Mouse (Mus musculus) activated CD4-positive, CD25-positive, alpha-beta regulatory T cell, adult 4 months (primary cell): ENCODE measurements around the gene Tifa. TPM values are rescaled to one million over a fixed set of nuclear protein-coding genes. Genes with fewer than 3 reads are reported as not detected.
"Not testable (repeated sequence)": the region's sequence is repeated elsewhere in the genome, so short reads cannot be mapped to it uniquely, and the experiment has no call there.

Experiments
- ATAC-seq: one replicate; pipeline ENCODE4 v1.8.0; 2017
- polyA plus RNA-seq, 2 experiments: library from polyadenylated mRNA; unstranded; fragments of 100-300 nt; shearing (Covaris generic); gene quantifications; one replicate each; pipeline ENCODE4 v1.2.1; 2017

Tifa gene
- polyA plus RNA-seq: under 1 TPM in 1 of 2 experiments, not detected in 1; 0.42 TPM

- ATAC-seq: peak; percentile 26
Observed at GRCm38 (mm10) chr3:127789500-127790191, at the start of gene Tifa. TSS of gene Tifa (plus strand) at chr3:127789805.

DNA sequence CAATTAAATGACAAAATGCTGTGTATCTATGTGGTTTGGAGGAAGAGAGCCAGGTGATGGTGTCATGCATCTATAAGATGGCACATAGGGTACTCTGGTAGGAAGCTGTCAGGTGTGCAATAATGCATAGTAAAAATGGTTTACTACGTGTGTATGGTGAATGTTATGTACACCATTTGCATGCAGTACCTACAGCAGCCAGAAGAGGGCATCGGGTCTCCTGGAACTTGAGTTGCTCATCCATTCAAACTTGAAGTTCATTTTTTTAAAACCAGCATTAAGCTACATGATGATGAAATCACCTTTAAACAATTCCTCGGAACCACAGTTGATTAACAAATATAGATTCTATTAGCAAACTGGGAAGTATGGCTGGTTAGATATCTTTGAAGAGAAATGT, 48.1 kb upstream of the Tifa start:
- no peak for ATAC-seq

DNA sequence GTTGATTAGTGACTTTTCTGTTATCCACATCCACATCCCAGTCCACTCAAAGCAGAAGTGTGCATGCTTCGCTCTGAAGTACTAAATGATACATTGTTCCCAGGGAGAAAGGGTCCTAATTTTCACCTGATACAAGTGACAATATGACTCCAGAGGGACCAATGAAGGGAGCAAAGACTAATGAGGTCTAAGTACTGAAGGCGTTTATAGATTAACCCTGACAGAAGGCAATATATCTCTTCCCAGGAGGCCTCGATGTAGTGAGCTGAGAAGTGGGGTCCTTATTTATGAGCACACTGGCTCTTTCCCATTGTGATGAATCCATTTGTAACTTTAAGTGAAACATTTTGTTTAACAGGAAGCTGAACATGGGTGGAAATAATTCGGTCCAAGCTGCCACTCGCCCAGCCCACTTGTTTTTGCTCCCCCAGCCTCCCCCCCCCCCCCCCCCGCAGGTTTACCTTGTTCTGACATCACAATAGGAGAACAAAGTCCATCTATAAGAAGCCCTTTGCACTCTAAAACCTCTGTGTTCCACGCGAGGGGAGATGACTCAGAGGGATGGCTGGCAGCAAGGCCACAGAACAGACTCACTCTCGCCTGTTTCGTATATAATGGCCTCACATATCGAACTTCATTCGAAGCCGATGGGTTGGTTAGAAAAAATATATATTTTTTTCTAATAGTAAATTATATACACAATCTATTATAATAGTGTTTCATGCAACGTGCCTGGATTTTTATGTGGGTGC, 45.8 kb upstream of the Tifa start:
- ATAC-seq: no peak

- ATAC-seq: no peak
Observed at GRCm38 (mm10) chr3:127745504-127745903, 44.1 kb upstream of the Tifa start.

GRCm38 (mm10) chr3:127745911-127746640, 43.5 kb upstream of the Tifa start:
- no peak for ATAC-seq

GRCm38 (mm10) chr3:127748644-127749043, 41.0 kb upstream of the Tifa start:
- ATAC-seq: no peak

DNA sequence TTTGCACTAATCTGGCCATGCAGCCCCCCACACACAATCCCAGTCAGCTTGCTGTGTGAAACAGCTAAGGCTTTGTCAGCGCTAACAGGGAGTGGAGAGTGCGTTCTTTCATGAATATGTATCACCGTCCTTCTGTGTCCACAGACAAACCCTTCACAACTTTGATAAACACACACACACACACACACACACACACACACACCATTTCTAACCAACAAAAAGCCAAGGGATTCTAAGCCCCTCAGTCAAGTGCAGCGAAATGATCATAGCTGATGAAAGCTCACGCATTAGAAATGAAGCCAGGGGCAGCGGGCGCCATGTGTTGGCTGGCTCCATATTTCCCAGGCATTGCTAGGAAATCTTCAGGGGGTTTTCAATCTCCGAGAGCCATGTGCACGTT, 40.3 kb upstream of the Tifa start:
- ATAC-seq: no peak

DNA sequence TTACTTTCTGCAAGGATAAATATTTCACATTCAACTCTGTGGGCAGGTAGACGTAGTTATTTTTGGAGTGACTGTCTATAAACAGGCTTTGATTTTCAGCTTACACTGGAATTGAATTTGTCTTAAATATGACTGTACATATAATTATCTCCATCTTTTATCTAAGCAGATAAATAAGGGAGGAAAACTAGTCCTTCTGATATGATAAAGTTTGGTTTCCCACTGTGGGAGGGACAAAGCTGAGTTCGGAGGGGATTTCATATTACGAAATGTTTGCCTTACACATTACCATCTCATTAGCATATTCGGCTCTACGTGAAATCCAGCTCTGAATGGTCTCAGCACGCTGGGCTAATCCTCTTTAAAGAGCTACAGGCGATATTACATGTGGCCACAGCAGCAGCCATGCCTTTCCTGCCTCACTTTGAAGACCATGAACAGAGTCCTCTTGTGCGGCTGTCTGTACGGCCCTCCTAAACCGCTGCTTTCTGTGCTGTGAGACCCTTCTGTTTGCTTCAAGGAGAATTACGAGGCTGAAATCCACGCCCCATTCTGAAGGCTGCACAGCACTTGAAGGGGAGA, 39.5 kb upstream of the Tifa start:
- no peak for ATAC-seq

DNA sequence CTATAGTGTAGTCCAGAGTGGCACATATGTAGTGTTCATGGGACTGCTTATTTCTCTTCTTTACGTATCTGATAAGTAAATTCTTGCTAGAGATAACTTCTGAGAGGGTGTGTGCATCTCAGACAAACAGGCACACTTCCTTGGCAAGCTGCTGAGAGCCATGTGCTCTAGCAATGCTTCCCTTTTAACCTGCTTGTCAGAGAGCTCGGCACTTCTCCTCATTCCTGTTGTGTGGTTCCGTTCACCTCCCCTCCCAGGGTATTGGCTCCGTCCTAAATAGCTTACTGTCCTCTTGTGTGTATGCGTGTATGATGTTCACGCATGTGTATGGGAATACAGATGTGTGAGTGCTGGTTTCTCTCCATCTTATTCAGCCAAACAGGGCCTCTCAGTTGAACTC, 33.1 kb upstream of the Tifa start:
- ATAC-seq: no peak

GRCm38 (mm10) chr3:127757886-127758301, 31.7 kb upstream of the Tifa start:
- no peak for ATAC-seq

GRCm38 (mm10) chr3:127758806-127759205, 30.8 kb upstream of the Tifa start:
- ATAC-seq: no peak

DNA sequence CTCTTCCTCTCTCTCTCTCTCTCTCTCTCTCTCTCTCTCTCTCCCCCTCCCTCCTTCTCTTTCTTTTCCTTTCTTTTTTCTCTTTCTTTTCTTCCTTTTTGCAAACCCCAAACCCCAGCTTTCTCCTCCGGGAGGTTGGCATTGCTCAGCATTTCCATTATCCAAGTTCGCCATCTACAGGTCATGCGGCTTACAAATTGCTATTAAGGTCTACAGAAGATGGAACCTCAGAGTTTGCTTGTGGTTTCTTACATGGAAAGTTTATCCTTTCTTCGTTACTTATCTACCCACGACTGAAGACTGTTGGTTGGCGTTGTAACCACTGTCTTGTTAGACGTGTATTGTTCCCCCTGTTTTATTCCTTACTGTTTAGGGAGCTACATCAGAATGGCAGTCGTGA, 30.4 kb upstream of the Tifa start:
- ATAC-seq: peak; percentile 43

GRCm38 (mm10) chr3:127762403-127762802, 27.2 kb upstream of the Tifa start:
- ATAC-seq: no peak

DNA sequence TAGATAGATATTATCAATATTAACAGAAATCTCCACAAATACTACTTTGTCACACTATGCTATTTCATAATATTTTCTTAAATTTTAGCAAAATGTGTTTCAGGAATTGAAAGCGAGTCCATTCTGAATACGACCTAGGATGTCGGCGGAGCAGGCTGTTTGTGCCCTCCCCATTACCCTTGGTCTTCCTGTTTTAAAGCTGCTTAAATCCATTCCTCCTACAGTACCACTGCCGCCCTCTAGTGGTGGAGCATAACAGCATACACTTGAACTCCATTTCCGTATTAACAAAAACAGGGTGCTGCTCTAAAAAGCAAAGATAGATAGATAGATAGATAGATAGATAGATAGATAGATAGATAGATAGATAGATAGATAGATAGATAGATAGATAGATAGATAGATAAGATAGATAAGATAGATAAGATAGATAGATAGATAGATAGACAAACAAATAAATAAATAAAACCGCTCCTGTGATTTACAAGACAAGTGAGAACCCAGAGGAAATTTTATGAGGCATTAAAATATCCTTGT, 26.5 kb upstream of the Tifa start:
- ATAC-seq: peak; percentile 98

DNA sequence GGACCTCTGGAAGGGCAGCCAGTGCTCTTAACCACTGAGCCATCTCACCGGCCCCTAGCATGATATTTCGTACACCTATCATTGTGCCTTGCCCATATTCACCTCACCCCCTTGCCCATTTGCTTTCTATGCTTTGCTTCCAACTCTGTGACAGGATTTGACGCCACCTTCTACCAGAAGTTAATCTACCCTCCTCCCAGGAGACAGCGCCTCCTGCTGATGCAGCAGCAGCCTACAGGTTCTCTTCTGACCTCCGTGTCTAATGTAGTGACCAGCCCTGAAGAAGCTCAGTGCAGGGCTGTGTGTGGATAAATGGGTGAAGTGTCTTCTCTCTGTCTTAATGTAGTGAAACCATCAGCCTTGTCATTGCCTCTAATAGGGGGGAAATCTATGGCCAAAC, 25.1 kb upstream of the Tifa start:
- no peak for ATAC-seq

DNA sequence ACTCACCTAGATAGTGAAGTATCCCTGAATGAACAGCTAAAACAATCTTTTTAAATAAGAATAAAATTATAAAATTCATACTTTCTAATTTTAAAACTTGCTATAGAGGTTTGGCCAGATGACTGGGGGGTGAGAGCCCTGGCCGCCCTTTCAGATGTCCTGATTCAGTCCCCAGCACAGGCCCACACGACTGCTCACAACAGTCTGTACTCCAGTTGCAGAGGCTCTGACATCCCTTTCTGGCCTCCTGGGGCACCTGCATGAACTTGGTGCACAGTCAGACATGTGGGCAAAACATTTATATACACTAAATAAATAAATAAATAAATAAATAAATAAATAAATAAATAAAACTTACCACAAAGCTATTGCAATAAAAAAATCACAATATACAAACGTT, 23.6 kb upstream of the Tifa start:
- ATAC-seq: no peak

GRCm38 (mm10) chr3:127769146-127769545, 20.5 kb upstream of the Tifa start:
- no peak for ATAC-seq

DNA sequence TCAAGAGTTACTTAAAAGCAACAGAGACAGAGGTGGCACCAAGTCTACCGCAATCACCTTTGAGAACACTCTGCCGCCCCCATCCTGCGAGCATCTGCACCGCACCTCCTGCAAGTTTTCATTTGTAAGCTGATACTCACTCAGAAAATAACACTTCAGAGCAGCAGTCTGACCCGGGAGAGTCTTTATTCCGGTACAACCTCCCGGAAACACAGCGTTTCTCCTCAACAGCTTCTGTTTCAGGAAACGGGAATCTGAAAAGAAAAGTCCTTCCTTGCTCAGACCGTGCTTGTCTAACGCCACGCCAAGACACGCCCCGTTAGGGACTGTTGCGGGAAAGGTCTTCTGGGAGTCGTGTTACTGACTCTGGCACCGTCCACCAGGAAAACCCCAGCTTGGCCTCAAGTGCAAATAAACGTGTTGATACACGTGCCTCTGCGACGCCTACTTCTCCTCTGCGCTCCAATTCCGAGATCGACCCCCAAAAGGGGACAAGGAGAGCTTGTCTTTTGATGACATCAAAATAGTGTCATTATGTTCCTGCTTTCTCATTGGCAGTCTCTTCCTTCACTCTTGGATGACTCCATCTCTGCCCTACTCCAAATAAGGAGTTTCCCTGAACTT, 9.5 kb upstream of the Tifa start, which contains the start of gene Alpk1:
TSS of gene Alpk1 (minus strand) at position 507 of the 624 bp plus-strand sequence.
- ATAC-seq: peak; percentile 92

GRCm38 (mm10) chr3:127780921-127781320, 8.7 kb upstream of the Tifa start:
- no peak for ATAC-seq

DNA sequence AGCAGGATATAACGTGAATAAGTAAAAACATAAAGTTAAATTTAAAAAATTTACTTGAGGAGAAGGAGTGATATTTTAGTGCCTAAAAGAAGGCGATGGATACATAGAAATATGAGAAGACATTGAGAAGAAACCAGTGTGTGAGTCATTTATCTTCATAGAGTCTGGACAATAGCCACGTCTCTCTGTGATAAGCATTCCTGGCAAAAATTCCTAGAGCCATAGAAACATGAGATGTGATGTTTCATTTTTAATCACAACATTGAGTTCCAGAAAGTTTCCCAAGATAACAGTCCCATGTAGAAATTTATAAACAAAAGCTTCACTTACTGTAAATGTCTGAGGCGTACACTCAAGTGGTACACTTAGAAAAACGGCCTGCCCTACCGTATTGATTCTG, 6.7 kb upstream of the Tifa start:
- no peak for ATAC-seq

DNA sequence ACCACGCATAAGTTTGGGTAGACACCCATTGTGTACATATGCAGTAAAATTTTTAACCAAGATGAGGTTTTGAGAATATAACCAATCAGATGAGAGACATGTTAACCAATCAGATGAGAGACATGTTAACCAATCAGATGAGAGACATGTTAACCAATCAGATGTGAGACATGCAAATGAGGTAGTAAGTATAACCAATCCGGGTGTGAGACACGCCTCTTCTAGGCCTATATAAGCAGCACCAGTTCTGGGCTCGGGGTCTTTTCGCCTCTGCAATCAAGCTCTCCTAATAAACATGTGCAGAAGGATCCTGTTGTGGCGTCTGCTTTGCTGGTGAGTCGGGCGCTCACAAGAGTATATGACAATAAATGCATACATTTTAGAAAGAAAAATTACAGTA, 5.9 kb upstream of the Tifa start:
- not testable (repeated sequence) for ATAC-seq

DNA sequence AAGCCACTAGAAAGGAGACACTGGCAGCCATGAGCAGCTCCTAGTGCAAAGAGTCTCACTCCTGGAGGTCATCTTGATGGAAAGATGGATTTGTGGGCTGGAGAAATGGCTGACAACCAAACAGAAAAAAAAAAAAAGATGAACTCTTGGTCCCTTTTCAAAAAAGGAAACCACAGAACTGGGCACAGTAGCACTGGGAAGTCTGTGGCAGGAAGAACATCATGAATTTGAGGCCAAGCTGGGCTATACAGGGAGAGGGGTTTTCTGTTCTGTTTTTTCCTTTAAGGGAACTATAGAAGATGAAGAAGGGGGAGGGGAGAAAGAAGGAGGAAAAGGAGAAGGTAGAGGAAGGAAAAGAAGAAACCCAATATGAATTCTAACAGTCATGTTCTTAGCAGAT, 2.6 kb upstream of the Tifa start:
- no peak for ATAC-seq
